Mouse (Mus musculus): Measurements from ENCODE around the gene Senp6. TPM values are rescaled to one million over a fixed set of nuclear protein-coding genes. Genes with fewer than 3 reads are reported as not detected.
"Not testable (repeated sequence)": the region's sequence is repeated elsewhere in the genome, so short reads cannot be mapped to it uniquely, and the experiment has no call there.

Gene Senp6
- polyA plus RNA-seq, 1 experiment from 2014 or later: 75.5 TPM

DNA sequence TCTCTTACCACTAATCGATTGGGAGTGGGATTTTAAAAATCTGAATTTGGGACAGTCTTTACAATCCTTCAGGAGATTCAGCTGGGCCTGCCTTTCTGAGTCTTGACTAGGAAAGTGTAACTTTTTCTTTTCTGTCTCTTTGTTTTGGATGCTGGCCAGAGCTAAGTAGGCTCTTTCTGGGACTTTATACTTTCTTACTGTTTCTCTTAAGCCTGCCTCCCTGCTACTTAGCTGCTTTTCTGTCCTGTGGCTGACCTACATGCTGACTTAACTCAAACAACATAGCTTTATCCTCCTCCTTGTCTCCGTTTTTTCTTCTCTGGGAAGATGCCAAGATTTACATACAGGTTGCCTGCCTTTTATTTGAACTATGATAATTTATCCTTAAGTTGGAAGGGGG, 19.0 kb downstream of the Senp6 start:
- Histone ChIP-seq H3K36me3 (replicated peaks) (no peaks in the 10 kb centered on the region; the same call in none of the 2 replicates), H3K4me2 (no peak overlapping the region), H3K9ac (no peak overlapping the region), H3K4me1 (peaks cover 23% of the 10 kb centered on the region), H3K9me3 (no peaks in the 10 kb centered on the region), H3K27me3 (no peaks in the 10 kb centered on the region), H3K27ac (no peak overlapping the region), H3K4me3 (replicated peaks) (no peak overlapping the region)
- ATAC-seq (ENCODE audit: low FRiP score): no peak
- WGBS: 55% methylated on average over 2 of the region's 2 CpGs

DNA sequence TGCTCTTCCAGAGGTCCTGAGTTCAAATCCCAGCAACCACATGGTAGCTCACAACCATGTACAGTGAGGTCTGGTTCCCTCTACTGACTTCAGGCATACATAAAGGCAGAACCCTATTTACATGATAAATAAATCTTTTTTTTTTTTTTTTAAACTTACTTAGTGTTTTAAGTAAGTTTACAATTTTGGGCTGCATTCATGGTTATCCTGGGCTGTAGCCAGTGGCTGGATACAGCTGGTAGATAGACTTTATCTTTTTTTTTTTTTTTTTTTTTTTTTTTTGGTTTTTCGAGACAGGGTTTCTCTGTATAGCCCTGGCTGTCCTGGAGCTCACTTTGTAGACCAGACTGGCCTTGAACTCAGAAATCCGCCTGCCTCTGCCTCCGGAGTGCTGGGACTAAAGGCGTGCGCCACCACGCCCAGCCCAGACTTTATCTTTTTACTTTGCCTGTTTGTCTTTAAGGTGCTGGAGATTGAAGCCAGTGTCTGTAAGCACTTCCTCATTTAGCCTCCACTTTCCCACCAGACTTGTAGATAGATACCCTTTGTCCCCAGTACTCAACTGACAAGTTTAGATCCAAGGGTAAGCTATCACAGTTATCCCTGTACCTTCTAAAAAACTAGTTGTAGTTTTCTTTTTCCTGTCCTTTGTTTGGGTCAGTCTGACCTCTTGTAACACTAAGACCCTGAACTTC, 19.7 kb downstream of the Senp6 start:
- H3K9me3 ChIP-seq; ATAC-seq (ENCODE audit: low FRiP score); H3K36me3 ChIP-seq (replicated peaks); H3K4me3 ChIP-seq (replicated peaks); H3K27me3 ChIP-seq; H3K9ac ChIP-seq; H3K4me2 ChIP-seq; H3K27ac ChIP-seq: not testable (repeated sequence)
- WGBS: 95% methylated on average over 5 of the region's 6 CpGs
- peaks cover 23% of the 10 kb centered on the region for H3K4me1 ChIP-seq

DNA sequence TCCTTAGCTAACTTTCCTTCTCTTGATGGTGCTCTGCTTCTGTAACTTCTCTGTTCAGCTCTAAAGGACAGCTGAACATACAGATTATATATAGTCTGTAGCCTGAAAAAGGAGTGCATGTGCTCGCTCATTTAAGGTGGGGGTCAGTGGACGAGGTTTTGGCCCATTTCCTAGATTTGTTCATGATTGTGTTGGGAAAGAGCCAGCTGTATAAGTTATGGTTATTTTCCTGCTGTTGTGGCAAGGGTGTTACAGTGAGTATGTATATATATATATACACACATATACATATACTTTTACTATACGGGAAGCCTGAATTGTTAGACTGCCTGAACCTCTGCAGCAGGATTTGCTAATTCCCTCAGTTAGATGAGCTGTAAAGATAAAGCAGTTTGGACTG, 22.7 kb downstream of the Senp6 start:
- Histone ChIP-seq H3K27me3 (no peaks in the 10 kb centered on the region), H3K4me1 (peaks cover 18% of the 10 kb centered on the region), H3K9me3 (no peaks in the 10 kb centered on the region), H3K4me2 (no peak overlapping the region), H3K9ac (no peak overlapping the region), H3K4me3 (replicated peaks) (no peak overlapping the region), H3K36me3 (replicated peaks) (no peaks in the 10 kb centered on the region), H3K27ac (no peak overlapping the region)
- WGBS: 86% methylated on average over 3 of the region's 3 CpGs
- no peak for ATAC-seq (ENCODE audit: low FRiP score)

DNA sequence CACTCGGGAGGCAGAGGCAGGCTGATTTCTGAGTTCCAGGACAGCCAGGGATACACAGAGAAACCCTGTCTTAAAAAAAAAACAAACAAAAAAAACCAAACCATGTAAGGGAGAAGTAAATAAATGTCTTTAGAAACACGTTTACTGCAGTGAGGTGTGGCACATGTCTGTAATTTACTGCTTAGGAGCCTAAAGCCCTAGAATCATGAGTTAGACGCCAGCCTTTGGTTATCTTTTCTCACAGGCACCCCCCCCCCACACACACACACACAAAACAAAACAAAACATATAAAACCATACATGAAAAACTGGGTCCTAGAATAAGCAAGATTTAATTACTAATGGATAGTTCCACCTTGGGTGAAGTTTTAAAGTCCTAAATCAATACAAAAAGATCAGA, 29.6 kb downstream of the Senp6 start:
- Histone ChIP-seq H3K9ac (no peak overlapping the region), H3K4me3 (replicated peaks) (no peak overlapping the region), H3K36me3 (replicated peaks) (peaks cover 14% of the 10 kb centered on the region; the same call in 1 of the 2 replicates), H3K27me3 (no peaks in the 10 kb centered on the region), H3K9me3 (no peaks in the 10 kb centered on the region), H3K4me1 (no peaks in the 10 kb centered on the region), H3K4me2 (no peak overlapping the region), H3K27ac (no peak overlapping the region)
- 93% methylated on average over 3 of the region's 3 CpGs for WGBS
- ATAC-seq (ENCODE audit: low FRiP score): no peak

DNA sequence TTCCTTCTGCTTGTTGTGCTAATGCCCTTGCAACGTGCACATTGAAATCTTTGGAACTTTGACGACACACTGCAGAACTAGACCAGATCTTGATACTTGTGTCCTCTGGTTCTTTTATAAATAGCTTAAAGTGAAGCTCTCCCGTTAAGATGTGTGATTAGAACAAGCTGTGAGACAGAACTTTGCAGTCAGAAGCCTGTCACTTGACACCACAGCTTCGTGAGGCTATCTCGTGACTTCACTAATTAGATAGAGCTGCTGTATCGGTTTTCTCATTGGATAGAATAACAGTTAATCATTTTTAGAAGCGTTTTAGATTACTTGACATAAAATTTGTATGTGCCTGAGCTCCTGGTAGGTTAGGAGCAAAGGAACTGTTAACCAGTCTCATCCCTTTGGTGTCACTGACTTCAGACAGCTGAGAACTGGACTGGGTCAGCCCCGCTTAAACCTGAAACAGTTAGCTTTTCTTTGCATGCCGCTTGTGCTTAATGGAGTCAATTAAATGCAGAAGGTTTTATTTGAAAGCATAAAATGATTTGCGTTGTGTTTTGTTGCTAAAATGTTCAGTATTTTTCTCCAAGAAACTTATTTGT, 79.4 kb downstream of the Senp6 start:
- peaks cover 38% of the 10 kb centered on the region for H3K36me3 ChIP-seq (replicated peaks)
- H3K9ac ChIP-seq: no peak overlapping the region
- H3K4me3 ChIP-seq (replicated peaks): no peak overlapping the region
- H3K27ac ChIP-seq: no peak overlapping the region
- no peaks in the 10 kb centered on the region for H3K9me3 ChIP-seq
- H3K4me2 ChIP-seq: no peak overlapping the region
- ATAC-seq (ENCODE audit: low FRiP score): no peak
- H3K4me1 ChIP-seq: no peaks in the 10 kb centered on the region
- H3K27me3 ChIP-seq: no peaks in the 10 kb centered on the region
- WGBS: 77% methylated on average over 10 of the region's 10 CpGs

DNA sequence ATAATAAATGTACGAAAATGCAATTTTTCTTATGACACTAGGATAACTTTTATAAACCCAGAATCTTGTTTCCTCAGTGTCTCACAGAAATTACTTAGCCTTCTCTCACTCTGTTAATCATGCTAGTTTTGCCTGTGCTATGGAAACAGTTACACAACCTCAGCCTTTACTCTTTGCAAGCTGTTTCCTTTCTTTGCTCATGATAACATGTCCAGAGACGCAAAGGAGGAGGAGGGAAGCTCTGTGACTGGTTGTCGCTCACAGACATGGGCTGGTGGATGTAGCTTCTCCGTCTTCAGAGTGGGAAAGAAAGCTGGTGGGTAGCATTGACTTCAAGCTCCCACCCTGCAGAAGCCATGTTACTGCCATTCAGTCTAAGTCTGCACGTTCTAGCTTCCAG, 82.9 kb downstream of the Senp6 start:
- 91% methylated on average over 5 of the region's 5 CpGs for WGBS
- Histone ChIP-seq H3K4me1 (no peaks in the 10 kb centered on the region), H3K9me3 (no peaks in the 10 kb centered on the region), H3K4me3 (replicated peaks) (no peak overlapping the region), H3K27ac (no peak overlapping the region), H3K36me3 (replicated peaks) (peaks cover 19% of the 10 kb centered on the region), H3K27me3 (no peaks in the 10 kb centered on the region), H3K9ac (no peak overlapping the region), H3K4me2 (no peak overlapping the region)
- ATAC-seq (ENCODE audit: low FRiP score): no peak

DNA sequence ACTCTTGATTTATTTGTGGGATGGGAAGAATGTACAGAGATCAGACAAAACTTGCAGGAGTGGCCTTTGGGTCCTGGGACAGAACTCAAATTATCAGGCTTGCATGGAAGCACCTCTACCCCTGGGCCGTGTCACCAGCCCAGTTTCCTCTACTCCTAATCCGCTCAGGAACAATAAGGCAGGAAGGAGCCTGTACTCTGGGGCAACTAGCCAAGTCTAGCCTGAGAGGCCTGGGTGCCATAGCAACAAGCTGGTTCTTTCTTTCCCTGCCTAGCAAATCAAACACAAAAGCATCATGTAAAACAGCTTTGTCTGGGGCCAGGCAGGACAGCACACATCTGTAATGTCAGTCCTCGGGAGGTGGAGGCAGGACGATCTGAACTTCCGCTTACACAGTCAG, 88.6 kb downstream of the Senp6 start:
- no peak overlapping the region for H3K4me3 ChIP-seq (replicated peaks)
- ATAC-seq (ENCODE audit: low FRiP score): peak; percentile 87; the same call in 1 of the 2 replicates

DNA sequence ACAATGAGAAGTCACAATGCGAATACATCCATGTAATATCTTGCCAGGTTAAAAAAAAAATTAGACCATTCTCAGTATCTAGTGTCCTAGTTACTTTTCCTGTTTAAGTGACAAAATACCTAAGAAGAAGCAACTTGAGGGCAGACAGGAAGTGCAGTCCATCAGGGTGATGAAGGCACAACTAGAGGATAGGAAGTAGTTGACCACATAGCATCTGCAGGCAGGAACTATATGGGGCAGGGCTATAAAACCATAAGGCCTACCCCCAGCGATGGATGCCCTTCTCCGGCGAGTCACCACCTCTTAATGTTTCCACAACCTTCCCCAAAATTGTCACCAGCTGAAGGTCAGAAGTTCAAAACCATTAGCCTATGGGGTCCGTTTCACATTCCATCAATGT, 90.1 kb downstream of the Senp6 start:
- no peaks in the 10 kb centered on the region; the same call in 1 of the 2 replicates for H3K4me1 ChIP-seq
- WGBS: 87% methylated on average over 5 of the region's 5 CpGs
- H3K9ac ChIP-seq: no peak overlapping the region
- H3K36me3 ChIP-seq (replicated peaks): peaks cover 8% of the 10 kb centered on the region
- ATAC-seq (ENCODE audit: low FRiP score): no peak
- H3K27ac ChIP-seq: no peak overlapping the region
- no peak overlapping the region for H3K4me3 ChIP-seq (replicated peaks)
- no peaks in the 10 kb centered on the region for H3K27me3 ChIP-seq
- no peak overlapping the region for H3K4me2 ChIP-seq
- no peaks in the 10 kb centered on the region for H3K9me3 ChIP-seq

More for the DNA sequence above, 88.6 kb downstream of the Senp6 start:
- Histone ChIP-seq H3K4me2 (no peak overlapping the region), H3K27me3 (no peaks in the 10 kb centered on the region), H3K9ac (no peak overlapping the region), H3K9me3 (no peaks in the 10 kb centered on the region), H3K36me3 (replicated peaks) (peaks cover 8% of the 10 kb centered on the region), H3K27ac (peak overlapping the region; percentile 56; the same call in 1 of the 2 replicates), H3K4me1 (no peaks in the 10 kb centered on the region)
- WGBS: 34% methylated on average over 5 of the region's 5 CpGs

DNA sequence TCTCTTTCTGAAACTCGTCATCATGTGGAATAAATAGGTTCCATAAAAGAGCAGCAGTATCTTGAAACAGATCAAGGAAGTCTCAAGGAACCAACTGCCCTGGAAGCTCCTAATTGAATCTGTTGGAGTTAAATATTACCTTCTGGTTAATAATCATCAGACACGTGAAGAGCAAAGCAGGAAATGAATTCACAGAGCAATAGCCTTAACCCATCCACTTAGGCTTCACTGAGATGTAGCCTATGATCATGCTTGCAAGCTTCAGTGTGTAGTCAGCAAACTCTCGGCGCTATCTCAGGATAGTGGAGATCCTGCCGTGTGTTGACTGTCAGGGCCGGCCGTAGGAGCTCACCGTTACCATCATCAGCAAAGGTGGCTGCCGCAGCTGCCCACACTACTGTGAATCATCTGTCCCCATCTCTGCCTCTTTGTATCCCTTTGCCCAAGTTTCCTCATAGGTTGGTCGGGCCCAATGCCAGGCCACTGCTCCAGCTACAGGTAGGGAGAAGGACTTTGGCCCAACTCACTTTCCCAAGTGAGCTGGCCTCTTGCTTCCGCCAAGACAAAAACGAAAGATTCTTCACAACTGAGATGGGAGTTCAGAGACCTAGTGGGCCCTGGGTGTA, 91.2 kb downstream of the Senp6 start:
- no peak overlapping the region for H3K4me2 ChIP-seq
- ATAC-seq (ENCODE audit: low FRiP score): no peak
- WGBS: 91% methylated on average over 12 of the region's 12 CpGs

DNA sequence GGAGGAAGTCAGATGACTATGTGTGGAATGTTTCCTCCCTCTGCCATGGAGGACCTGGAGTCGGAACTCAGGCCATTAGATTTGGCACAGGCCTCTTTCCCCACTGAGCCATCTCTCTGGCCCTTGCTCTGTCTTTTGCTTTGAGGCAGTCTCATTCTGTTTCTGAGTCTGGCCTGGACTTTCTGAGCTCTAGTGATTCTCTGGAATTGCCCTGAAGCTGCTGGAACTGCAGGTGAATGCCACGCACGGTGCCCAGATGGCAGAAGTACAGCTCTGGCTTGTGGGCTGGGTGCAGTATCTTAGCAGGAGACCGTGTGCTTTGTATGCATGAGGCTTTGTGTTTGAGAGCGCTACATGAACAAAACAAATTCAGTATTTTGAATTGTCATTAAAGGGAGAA, 92.2 kb downstream of the Senp6 start:
- H3K9me3 ChIP-seq: no peaks in the 10 kb centered on the region
- no peak overlapping the region for H3K9ac ChIP-seq
- H3K4me1 ChIP-seq: no peaks in the 10 kb centered on the region; the same call in 1 of the 2 replicates
- no peak overlapping the region for H3K4me3 ChIP-seq (replicated peaks)
- ATAC-seq (ENCODE audit: low FRiP score): no peak
- no peak overlapping the region for H3K27ac ChIP-seq
- WGBS: 87% methylated on average over 5 of the region's 5 CpGs
- H3K4me2 ChIP-seq: no peak overlapping the region
- no peaks in the 10 kb centered on the region for H3K27me3 ChIP-seq
- no peaks in the 10 kb centered on the region for H3K36me3 ChIP-seq (replicated peaks)

More for the DNA sequence above, 91.2 kb downstream of the Senp6 start:
- Histone ChIP-seq H3K9ac (no peak overlapping the region), H3K36me3 (replicated peaks) (peaks cover 3% of the 10 kb centered on the region; the same call in 1 of the 2 replicates), H3K27ac (no peak overlapping the region), H3K4me3 (replicated peaks) (no peak overlapping the region), H3K27me3 (no peaks in the 10 kb centered on the region), H3K9me3 (no peaks in the 10 kb centered on the region), H3K4me1 (no peaks in the 10 kb centered on the region; the same call in 1 of the 2 replicates)

DNA sequence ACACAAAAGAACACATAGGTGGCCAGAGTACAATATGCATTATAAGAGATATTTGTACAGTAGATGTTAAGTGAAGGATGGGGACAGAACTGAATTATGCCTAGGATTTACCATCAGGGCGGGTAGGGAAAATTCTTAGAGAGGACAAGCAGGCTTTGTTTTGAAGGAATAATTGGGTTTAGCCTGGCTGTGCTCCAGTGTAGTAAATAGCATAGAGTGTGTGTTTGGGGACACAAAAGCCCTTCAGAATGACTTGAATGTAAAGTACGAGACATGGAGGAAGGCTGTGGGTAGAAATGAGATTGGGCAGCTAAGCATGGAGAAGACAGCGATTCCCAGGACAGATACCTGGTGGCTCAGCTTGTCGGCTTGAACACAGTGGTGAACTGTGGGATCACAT, 94.7 kb downstream of the Senp6 start:
- Histone ChIP-seq H3K27ac (no peak overlapping the region), H3K9me3 (no peaks in the 10 kb centered on the region), H3K4me3 (replicated peaks) (no peak overlapping the region), H3K27me3 (no peaks in the 10 kb centered on the region), H3K36me3 (replicated peaks) (no peaks in the 10 kb centered on the region), H3K4me1 (peaks cover 8% of the 10 kb centered on the region), H3K9ac (no peak overlapping the region), H3K4me2 (no peak overlapping the region)
- no peak for ATAC-seq (ENCODE audit: low FRiP score)
- WGBS: 42% methylated on average over 4 of the region's 4 CpGs

DNA sequence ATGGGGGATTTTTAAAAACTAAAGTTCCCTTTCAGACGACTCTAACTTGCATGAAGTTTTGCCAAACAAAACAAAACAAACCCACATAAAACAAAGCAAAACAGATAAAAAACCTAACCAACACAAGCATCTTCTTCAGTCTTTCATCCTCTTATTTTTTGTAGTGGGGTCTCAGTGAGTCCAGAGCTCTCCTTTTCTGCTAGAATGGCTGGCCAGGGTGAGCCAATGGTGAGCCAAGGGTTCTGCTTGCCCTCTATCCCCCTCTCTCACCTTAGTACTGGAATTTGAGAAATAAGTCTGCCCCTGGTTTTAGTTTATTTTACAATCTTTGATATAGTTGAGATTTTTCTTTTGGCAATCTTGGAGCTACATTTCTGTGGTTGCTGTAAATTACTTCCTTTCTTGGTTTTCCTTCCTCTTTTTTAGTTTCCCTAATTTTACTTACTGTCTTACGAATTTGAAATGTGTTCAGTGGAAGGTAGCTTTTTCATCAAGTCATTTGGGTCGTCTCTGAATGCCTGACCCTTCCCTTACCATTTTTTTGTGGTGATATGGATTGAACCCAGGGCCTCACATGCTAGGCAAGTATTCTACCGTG, 96.5 kb downstream of the Senp6 start:
- H3K4me3 ChIP-seq (replicated peaks): no peak overlapping the region
- H3K4me2 ChIP-seq: no peak overlapping the region
- no peak overlapping the region for H3K27ac ChIP-seq
- peaks cover 8% of the 10 kb centered on the region for H3K4me1 ChIP-seq
- H3K27me3 ChIP-seq: no peaks in the 10 kb centered on the region
- WGBS: 82% methylated on average over 4 of the region's 4 CpGs
- no peak for ATAC-seq (ENCODE audit: low FRiP score)
- no peak overlapping the region for H3K9ac ChIP-seq
- no peaks in the 10 kb centered on the region for H3K9me3 ChIP-seq
- no peaks in the 10 kb centered on the region for H3K36me3 ChIP-seq (replicated peaks)
